Mouse (Mus musculus) layer of hippocampus, adult 9-11 months (tissue): ENCODE measurements around the gene Ush2a.
A peak's percentile ranks its signal among the peaks of the same experiment; 100 is the strongest.

Experiments used
- DNase-seq: peaks from one replicate; pipeline ENCODE4 v3.0.0; 2022

The Ush2a gene

DNA sequence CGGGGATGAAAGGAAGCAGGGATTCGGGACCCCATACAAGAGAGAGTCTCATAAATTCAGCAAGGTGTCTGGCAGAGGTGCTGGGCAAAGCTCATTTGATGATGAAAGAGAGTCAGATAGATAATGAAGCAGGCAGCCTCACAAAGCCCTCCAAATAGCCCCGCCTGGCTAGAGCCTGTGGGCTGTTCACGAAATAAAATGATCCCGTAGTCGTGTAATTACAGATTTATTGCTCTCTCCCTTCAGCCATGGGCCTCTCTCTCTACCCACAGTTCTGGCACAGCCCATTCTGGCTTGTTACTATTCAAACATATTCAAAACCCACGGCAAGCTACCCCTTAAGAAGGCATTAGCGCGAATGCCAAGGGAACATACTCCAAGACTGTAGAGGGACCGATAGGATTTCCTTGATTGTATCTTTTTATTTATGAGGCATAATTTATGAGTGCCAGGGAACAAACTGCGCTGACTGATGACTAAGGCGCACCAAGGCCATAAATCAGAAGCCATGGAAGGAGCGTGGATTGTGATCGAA lies 675.5 kb downstream of the Ush2a start:
- no peak for DNase-seq

DNA sequence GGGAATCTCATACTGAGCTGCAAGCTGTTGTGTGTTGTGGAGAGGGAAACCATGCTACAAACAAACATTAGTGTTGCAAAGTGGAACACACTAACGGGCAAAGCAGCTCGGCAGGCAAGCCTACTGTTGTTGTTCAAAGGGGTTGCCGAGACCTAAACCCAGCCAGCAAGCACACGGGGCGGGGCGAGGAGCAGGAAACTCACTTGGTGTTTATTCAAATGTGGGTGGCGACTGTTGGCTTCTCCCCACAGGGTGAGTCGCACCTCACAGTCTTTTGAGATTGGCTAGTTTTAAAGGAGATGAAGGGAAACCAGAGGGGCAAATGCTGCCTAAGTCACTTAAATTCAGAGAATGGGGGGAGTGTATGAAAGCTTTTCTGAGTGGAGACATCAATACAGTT lies 683.5 kb downstream of the Ush2a start:
- no peak for DNase-seq

DNA sequence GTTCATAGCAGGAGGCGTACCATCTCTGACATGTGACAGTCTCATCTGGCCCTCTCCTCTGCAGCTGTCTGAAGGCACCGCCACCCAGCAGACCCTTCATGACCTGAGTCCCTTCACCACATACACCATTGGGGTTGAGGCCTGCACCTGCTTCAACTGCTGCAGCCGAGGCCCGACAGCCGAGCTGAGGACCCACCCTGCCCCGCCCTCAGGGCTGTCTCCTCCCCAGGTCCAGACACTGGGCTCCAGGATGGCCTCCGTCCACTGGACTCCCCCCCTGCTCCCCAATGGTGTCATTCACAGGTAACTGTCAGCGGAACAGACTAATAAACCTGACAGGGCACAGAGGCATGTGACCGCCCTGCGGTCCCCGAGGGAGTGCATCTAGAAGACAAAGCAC lies 685.0 kb downstream of the Ush2a start:
- DNase-seq, result no peak

DNA sequence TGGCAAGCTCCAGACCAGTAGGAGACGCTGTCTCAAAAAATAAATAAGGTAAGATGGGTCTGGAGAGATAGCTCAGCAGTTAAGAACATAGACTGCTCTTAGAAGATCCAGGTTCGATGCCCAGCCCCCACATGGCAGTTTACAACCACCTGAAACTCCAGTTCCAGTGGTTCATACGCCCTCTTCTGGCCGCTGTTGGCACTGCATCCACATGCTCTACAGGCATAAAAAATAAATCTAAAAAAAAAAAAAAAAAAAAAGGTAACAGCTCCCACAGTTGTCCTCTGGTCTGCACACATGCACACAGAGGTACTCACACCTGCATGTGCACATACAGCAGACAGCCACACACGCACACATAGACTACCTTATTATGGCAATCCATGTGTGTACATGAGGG lies 686.0 kb downstream of the Ush2a start:
- no peak for DNase-seq

DNA sequence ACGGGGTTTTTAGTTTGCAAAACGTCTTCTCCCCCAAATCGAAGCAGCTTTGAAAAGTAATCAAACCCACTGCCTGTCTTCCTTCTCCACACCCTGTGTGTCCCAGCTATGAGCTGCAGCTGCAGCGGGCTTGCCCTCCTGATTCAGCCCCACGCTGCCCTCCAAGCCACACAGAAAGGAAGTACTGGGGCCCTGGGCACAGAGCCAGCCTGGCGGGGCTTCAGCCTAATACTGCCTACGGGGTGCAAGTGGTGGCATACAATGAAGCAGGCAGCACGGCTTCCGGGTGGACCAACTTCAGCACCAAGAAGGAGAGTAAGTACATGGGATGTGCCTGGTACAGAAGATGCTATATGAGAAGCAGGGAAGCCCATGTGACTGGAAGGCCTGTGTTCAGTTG lies 686.5 kb downstream of the Ush2a start:
- DNase-seq, result no peak

DNA sequence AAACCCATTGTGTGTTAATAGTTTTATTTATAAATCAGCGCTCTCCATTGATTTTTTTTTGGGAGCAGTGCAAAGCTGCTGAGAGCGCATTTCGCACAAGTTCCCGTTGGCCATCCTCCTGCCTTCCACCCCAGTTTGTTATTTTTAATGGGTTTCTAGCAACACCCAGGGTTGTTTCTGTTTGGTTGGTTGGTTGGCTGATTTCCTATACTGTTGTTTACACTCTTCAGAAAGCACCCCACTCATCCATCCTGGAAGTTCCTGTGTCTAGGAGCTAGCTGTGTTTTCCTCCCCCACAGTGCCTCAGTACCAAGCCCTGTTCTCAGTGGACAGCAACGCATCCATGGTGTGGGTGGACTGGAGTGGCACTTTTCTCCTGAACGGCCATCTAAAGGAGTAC lies 689.3 kb downstream of the Ush2a start:
- DNase-seq, result no peak

DNA sequence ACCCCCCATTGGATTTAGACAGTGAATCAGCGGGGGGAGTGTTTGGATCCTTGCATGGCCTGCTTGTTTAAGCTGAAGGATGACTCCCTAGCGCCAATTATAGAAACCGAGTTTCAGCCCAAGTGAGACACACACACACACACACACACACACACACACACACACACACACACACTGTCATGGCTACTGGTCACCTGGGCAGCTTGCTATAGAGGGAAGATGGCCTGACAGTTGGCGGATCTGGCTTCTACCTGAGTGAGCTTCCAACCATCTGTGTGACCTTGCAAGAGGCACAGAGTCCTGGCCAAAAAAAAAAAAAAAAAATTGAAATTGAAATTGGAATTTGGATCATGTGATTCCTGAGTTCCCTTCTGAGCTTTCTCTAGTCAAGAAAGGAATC lies 690.7 kb downstream of the Ush2a start:
- no peak for DNase-seq

DNA sequence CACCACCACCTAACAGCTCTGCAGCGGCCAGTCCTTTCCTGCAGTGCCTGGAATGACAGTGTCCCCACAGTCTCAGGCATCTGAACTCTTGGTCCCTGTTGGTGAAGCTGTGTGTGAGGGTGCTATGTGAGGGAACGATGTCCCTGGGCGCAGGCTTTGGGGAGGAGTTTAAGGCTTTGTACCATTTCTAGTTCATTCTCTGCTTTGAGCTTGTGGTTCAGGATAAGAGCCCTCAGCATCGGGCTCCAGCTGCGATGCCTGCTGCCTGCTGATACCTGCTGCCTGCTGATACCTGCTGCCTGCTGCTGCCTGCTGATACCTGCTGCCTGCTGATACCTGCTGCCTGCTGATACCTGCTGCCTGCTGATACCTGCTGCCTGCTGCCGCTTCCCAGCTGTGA lies 711.3 kb downstream of the Ush2a start:
- no peak for DNase-seq

DNA sequence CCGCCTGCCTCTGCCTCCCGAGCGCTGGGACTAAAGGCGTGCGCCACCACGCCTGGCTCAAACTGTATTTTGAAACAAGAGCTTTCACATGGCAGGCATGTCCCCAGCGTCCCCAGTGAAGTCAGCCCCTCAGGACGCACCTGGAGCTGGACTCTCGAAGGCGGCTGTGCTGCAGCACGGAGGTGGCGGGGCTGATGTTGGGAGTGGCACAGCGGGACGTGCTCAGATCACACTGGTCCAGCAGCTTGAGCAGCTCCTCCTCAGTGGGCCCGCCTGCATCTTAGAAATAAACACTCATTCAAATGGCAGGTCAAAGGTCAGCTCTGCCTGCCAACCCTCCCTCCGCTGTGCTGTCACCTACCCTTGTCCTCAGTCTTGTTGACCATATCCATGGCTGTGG lies 712.1 kb downstream of the Ush2a start:
- no peak for DNase-seq

DNA sequence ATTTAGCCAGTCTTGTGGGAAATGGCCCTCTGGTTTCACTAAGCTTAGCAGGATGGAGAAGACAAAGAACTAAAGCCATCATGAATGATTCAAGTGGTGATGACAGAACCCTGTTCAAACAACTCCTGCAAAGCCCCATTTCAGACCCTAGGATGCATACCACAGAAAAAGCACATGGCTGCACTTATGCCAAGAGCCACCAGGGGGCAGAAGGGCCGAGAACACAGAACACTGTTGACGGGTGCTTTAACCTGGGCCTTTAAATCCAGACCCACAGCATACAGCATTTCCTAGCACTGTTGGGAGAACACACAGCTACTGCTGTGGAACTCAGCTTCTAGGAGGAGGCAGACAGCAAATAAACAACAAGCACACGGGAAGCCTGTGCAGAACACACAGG lies 718.2 kb downstream of the Ush2a start:
- peak; percentile 22 for DNase-seq

DNA sequence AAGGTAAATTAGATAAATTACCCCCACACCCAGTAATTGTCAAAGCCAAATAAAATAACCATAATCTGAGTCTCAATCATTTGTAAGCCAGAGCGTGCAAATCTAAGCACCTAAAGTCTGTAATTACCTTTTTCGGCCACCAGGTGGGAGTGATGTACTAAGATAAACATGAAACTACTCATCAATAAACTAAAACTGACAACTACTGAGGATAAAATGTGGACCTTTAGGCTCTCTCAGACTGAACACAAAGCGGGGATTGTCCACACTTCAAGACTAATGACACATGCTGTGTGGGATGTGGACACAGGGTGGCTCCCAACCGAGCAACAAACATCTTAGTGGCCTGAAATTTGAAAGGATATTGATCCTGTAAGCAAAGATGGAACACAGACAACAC lies 731.4 kb downstream of the Ush2a start:
- peak; percentile 65 for DNase-seq

DNA sequence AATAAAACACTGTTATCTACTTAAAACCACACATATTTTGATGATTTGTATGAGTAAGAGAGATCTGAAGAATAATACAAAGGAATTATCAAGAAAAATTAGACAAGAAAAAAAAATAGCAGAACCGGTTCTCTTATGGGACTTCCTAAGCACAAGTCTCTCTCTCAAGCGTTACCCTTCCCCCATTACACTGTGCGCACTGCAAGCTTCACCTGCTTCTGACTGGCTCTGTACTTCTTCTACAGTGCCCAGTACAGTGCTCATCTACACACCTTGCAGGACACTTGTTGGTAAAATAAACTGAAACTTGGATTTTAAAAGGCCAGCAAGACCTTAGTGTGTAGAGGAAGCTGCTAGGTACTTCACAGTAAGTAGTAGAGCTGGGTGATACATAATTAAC lies 736.1 kb downstream of the Ush2a start:
- no peak for DNase-seq

DNA sequence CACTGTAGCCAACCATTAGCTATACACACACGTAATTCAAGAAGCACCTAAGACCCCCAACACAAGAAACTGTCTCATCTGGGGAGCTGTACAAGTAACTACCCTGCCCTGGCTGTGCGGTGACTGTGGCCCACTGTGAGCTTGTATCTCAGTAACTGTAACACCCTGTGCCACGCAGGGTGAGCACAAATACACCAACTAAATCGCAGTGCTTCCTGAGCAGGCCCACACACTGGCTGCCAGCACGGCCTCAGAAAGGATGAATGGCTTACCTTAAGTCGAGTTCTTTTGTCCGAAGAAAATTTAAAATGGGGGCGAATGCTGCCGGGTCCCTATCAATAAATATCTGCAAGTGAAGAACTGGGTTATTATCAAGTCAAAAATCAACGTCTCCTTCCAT lies 738.2 kb downstream of the Ush2a start:
- DNase-seq, result no peak

DNA sequence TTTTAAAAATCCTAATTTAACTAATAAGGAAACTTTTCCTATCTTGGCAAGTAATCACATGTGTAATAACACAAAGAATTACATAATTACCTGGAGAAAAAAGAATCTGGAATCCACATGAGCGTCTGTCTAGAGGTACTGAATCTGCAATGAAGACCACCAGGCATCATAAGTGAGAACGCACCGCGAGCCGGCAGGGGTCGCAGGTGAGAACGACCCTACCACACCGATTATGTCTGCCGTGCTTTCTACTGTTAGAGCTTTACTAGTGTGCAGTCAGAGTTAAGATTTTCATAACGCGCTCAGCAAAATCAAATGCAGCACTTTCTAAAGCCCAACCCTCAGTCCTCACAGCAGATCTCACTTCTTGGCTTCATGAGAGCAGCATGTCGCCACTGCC lies 740.0 kb downstream of the Ush2a start:
- DNase-seq, result no peak

DNA sequence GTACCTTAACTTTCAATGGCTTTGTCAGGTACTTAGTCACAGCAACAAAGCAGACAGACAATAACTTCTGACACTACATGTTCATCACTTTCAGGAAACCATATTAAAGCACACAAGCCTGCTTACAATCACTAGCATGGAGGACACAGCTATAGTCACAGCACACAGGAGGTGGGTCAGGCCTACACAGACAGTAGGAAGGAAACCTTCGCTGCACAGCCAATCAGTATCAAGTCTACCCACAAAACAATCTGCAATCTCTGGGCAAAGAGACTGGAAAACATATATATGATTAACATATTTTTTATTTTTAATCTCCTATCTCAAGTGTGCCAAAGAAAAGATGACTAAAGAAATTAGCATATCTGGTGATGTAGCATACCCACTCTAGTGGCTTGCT lies 743.0 kb downstream of the Ush2a start:
- no peak for DNase-seq

DNA sequence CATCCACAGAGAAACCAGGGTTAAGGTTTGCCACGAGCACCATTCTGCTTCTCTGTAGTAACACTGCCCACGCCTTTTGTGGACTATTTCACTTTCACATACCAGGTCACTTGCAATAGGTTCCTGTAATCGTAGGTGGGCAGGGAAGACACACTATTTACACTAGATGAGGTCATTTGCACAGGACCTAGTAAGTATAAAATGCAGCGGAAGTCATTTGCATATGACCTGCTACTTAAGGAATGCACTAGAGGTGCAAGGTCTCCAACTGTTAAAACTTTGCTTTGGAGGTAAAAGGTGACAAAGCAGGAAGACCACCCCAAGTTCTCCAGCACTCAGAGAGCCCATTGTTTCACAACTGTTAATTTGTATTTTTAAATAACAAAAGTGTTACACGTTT lies 744.4 kb downstream of the Ush2a start:
- no peak for DNase-seq

DNA sequence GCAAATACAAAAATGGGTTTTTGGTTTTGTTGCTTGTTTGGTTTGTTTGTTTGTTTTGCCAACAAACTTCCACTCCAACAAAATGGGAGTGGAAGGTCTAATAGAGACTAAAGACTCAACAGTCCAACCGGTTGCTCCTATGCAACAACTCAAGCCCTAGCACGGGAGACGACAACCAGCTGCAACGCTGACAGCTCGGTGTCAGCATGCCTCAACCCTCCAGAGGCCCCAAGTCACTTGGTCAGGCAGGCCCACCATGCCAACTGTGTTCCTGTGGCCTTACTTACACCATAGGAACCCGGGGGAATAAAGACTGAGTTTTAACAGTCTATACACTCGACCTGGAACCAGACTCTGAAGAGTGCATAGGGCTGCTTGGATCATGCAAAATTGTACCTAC lies 745.0 kb downstream of the Ush2a start:
- DNase-seq, result no peak

DNA sequence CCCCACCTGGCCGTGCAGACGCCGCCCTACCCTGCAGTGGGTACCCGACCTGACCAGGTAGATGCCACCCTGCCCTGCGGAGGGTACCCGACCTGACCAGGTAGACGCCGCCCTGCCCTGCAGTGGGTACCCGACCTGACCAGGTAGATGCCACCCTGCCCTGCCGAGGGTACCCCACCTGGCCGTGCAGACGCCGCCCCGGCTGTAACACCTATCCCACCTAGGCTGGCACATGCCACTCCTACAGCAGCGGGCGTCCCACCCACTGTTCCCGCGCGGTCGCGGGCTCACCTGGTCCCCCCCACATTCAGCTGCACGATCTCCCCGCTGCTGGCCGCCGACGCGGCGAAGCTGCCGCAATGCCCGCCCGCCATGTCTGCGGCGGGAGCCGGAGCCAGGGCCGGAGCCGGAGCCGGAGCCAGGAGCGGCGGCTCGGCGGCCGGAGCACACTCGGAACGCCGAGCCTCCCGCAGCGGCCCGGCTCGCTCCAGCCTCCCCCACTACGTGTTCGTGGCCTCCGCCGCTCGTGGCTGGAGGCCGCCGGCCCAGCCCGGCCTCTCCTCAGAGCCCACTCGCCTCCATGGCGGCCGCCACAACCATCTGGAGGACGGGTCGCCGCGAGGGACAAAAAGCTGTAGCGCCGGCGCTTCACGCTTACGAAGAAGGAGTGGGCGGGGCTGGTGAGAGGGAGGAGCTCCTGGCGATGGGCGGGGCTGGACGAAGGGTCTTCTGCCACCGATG lies 745.6 kb downstream of the Ush2a start, which contains the start of gene Kctd3:
Gene Kctd3, minus strand, starts transcription at position 603 of the 741 bp plus-strand sequence.
- peak; percentile 95 for DNase-seq

DNA sequence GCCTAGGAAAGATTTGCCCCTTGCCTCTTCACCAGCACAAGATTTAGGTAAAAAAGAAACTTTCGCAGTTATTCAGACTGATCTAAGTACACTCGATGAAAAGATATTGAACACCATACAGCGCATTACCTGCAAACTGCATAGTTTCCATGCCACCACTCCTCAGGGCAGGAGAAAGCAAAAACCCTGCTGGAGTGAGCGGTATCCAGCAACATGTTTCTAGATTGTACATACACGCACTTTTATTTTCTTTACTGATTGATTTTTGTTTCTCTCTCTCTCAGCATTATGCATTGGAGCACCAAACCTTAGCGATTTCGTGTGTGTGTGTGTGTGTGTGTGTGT lies 746.1 kb downstream of the Ush2a start:
- DNase-seq, result no peak

DNA sequence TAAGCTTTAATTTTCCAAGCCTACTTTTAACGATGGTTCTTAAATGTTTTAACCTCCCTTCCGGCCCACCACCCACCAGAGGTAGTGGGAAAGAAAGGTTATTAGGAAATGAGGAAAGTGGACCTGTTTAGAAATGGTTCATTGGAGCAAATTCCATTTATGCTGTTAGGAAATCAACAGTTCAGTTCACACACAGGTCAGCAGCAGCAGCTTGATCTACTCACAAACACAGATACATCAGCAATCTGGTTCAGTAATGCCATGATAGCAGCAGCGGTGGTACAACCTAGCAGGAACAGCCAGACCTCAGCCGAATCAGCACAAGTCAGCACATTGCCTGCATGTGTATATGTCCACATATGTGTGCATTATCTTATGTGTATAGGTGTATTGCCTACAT lies 748.8 kb downstream of the Ush2a start:
- no peak for DNase-seq

DNA sequence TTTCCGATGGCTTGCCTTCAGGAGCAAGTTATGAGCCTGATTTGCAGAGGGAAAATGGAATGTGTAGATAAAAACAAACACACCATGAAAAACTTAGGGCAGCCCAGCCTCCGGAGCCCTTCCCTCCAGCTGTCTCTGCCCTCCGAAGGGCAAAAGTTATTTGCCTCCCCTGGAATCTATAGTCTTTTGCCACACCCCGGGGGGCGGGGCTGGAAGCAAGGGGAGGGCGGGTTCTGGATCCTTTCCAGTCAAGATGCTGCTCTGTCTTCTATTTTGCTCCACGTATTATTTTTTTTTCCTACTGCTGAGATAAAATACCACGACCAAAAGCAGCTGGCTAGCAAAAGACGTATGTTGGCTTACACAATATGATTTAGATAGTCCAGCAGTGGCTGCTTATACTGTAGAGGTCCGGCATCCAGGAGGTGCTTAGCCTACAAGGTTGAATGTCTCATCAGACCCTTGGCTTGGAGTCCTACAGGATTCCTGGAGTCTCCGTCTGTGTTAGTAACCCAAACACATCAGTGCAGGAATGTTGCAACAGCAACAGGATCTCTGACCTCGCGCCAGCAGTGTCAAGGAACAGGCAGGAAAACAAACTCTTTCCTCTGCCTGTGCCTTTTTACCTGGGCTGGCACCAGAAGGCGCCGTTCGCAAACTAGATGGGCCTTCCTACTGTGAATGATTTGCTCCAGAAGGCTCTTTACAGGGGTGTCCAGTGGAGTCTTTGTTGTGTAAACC lies 751.2 kb downstream of the Ush2a start:
- DNase-seq, result no peak

DNA sequence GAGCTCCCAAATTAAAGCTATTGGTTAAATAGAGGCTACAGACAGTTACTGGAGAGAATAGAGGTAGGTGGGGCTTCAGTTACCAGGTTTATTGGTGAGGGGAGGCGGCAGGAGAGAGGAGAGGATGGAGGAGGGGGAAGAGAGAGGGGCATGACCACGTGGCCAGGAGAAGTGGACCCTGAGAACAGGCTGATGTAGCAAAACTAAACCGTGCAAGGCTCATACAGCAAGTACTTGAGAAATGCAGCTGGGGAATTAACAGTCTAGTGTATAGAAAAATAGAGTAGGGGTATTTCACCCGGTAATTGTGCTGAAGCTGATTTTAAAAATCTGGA lies 751.7 kb downstream of the Ush2a start:
- no peak for DNase-seq
